ENCODE assay signal across 18 mouse cellular contexts in genomic region chr12:111447350-111447749, GRCm38 (mm10). TPM values are rescaled to one million over a fixed set of nuclear protein-coding genes. Genes with fewer than 3 reads are reported as not detected.
DNase-seq lines count a peak whose midpoint lies in the region; ATAC-seq and TF ChIP-seq lines count a peak whose summit lies in the region.
"Had no signal": no experiment of that assay in that cellular context is flagged by ENCODE, and none has a peak within 500 bp of the region (broad histone marks: within the 10 kb centered on the region; RNA-seq: fewer than 3 reads in every experiment).

No protein-coding gene starts in this region.

- WGBS in heart, embryonic 10.5 days = 28% methylated on average over 9 of the region's 9 CpGs
- 21% methylated on average over 9 of the region's 9 CpGs for WGBS in limb, embryonic 13.5 days
- 14% methylated on average over 9 of the region's 9 CpGs for WGBS in limb, embryonic 10.5 days

- no peak for DNase-seq in heart, embryonic 10.5 days (ENCODE audit: low spot score)
- DNase-seq in heart, postnatal 25 days (ENCODE audit: low spot score) = no peak
- DNase-seq in limb, embryonic 10.5 days (ENCODE audit: low spot score) = no peak
- peak; percentile 41 for DNase-seq in kidney, postnatal 10 days
- no peak for DNase-seq in adrenal gland, adult 2 months
- DNase-seq: B cell, adult 2 months; cerebellum, postnatal 10 days; heart, postnatal 14 days; midbrain, embryonic 14.5 days; right cerebral cortex, postnatal 14 days had no signal

- 0 out of 2 replicates have a peak overlapping the region, but pooled peaks have one; percentile 3 for H3K4me2 ChIP-seq in limb, embryonic 13.5 days (replicated peaks)
- H3K4me2 ChIP-seq: limb, embryonic 15.5 days; stomach, embryonic 15.5 days had no signal

- H3K36me3 ChIP-seq in heart, embryonic 10.5 days = peaks cover 11% of the 10 kb centered on the region
- H3K36me3 ChIP-seq in limb, embryonic 13.5 days = no peaks in the 10 kb centered on the region
- H3K36me3 ChIP-seq in limb, embryonic 10.5 days = no peaks in the 10 kb centered on the region
- H3K36me3 ChIP-seq: limb, embryonic 15.5 days; stomach, embryonic 15.5 days had no signal

- peaks cover 99% of the 10 kb centered on the region for H3K27me3 ChIP-seq in heart, embryonic 10.5 days (ENCODE audit: insufficient read depth, poor library complexity, severe bottlenecking)
- H3K27me3 ChIP-seq in limb, embryonic 13.5 days = peaks cover 100% of the 10 kb centered on the region
- peaks cover 100% of the 10 kb centered on the region for H3K27me3 ChIP-seq in limb, embryonic 10.5 days (ENCODE audit: low read depth, poor library complexity, severe bottlenecking)

- peak overlapping the region; percentile 25; the same call in 1 of the 2 replicates for H3K4me3 ChIP-seq in heart, embryonic 10.5 days
- no peak overlapping the region for H3K4me3 ChIP-seq in limb, embryonic 13.5 days
- H3K4me3 ChIP-seq in limb, embryonic 10.5 days = no peak overlapping the region
- no peak overlapping the region for H3K4me3 ChIP-seq in bone marrow macrophage, adult 2 months (ENCODE audit: insufficient read depth, low read length)
- H3K4me3 ChIP-seq: limb, embryonic 15.5 days; stomach, embryonic 15.5 days had no signal

- intact Hi-C loops in heart, postnatal 25 days (cut with DNase I) = no loop called here

- TF ChIP-seq POLR2A in bone marrow macrophage, adult 2 months (IDR thresholded peaks at IDR 0.05; ENCODE audit: borderline replicate concordance, low read depth, low read length) = no peak

- peaks cover 76% of the 10 kb centered on the region for H3K4me1 ChIP-seq in heart, embryonic 10.5 days
- peaks cover 59% of the 10 kb centered on the region for H3K4me1 ChIP-seq in limb, embryonic 13.5 days
- peaks cover 71% of the 10 kb centered on the region for H3K4me1 ChIP-seq in limb, embryonic 10.5 days
- H3K4me1 ChIP-seq in bone marrow macrophage, adult 2 months (ENCODE audit: control insufficient read depth, insufficient read depth, low read length) = peaks cover 59% of the 10 kb centered on the region

- no peak for TF ChIP-seq CTCF in bone marrow macrophage, adult 2 months (IDR thresholded peaks at IDR 0.05; ENCODE audit: low read depth, low read length)

- no peak overlapping the region for H3K9ac ChIP-seq in limb, embryonic 13.5 days
- H3K9ac ChIP-seq: limb, embryonic 15.5 days; stomach, embryonic 15.5 days had no signal

- no peak for ATAC-seq in limb, embryonic 13.5 days (ENCODE audit: low FRiP score, low read depth)
- no peak for ATAC-seq in activated CD4-positive, CD25-positive, alpha-beta regulatory T cell, adult 4 months
- ATAC-seq: forebrain, embryonic 16.5 days had no signal

- peak overlapping the region; percentile 52; the same call in 1 of the 2 replicates for H3K27ac ChIP-seq in heart, embryonic 10.5 days
- H3K27ac ChIP-seq in limb, embryonic 13.5 days = no peak overlapping the region
- no peak overlapping the region for H3K27ac ChIP-seq in limb, embryonic 10.5 days
- H3K27ac ChIP-seq in bone marrow macrophage, adult 2 months (ENCODE audit: insufficient read depth, low read depth, low read length) = peak overlapping the region; percentile 37
- H3K27ac ChIP-seq: limb, embryonic 15.5 days; stomach, embryonic 15.5 days had no signal

- H3K9me3 ChIP-seq in heart, embryonic 10.5 days = no peaks in the 10 kb centered on the region
- H3K9me3 ChIP-seq in limb, embryonic 13.5 days = no peaks in the 10 kb centered on the region
- no peaks in the 10 kb centered on the region for H3K9me3 ChIP-seq in limb, embryonic 10.5 days (replicated peaks)
- H3K9me3 ChIP-seq: limb, embryonic 15.5 days; stomach, embryonic 15.5 days had no signal

RNA-seq across cellular contexts. Expression of gene Tnfaip2, which starts 5.1 kb away (rescaled TPM):
- polyA plus RNA-seq in heart, embryonic 10.5 days (2016; fragmentation: Nextera tagmentation; extraction: Ambion mirVana) = 12.1 and 12.8 TPM in 2 replicates
- total RNA-seq in heart, postnatal 25 days (2021) = 10 to 100 TPM; 41.7 to 48.7 TPM
- polyA plus RNA-seq in limb, embryonic 13.5 days (2015; fragmentation: Nextera tagmentation; extraction: Ambion mirVana) = 7.4 and 7.8 TPM in 2 replicates
- polyA plus RNA-seq in limb, embryonic 10.5 days (2016; fragmentation: Nextera tagmentation; extraction: Ambion mirVana) = 4.3 and 6.0 TPM in 2 replicates
- 300 and 304 TPM in 2 replicates for polyA plus RNA-seq in bone marrow macrophage, adult 2 months (2012; ENCODE audit: insufficient read depth, insufficient read length, missing spikeins)
- not detected for polyA plus RNA-seq in activated CD4-positive, CD25-positive, alpha-beta regulatory T cell, adult 4 months (2017; shearing (Covaris generic))
- 10 to 100 TPM; 12.2 to 19.5 TPM for total RNA-seq in adrenal gland, adult 2 months (2021)
- polyA plus RNA-seq in adrenal gland, adult 2 months (2012; rRNA removed) = 15.8 and 22.7 TPM in 2 replicates

RNA-seq across cellular contexts. Expression of gene Exoc3l4, which starts 30.5 kb away (rescaled TPM):
- 14.5 and 14.6 TPM in 2 replicates for polyA plus RNA-seq in heart, embryonic 10.5 days (2016; fragmentation: Nextera tagmentation; extraction: Ambion mirVana)
- total RNA-seq in heart, postnatal 25 days (2021) = 1 to 10 TPM; 1.2 to 2.9 TPM
- polyA plus RNA-seq in limb, embryonic 13.5 days (2015; fragmentation: Nextera tagmentation; extraction: Ambion mirVana) = 6.6 and 6.9 TPM in 2 replicates
- polyA plus RNA-seq in limb, embryonic 10.5 days (2016; fragmentation: Nextera tagmentation; extraction: Ambion mirVana) = 5.1 and 6.5 TPM in 2 replicates
- 7.8 and 8.0 TPM in 2 replicates for polyA plus RNA-seq in bone marrow macrophage, adult 2 months (2012; ENCODE audit: insufficient read depth, insufficient read length, missing spikeins)
- not detected for polyA plus RNA-seq in activated CD4-positive, CD25-positive, alpha-beta regulatory T cell, adult 4 months (2017; shearing (Covaris generic))
- 1 to 10 TPM; 4.7 to 7.7 TPM for total RNA-seq in adrenal gland, adult 2 months (2021)
- 12.7 and 13.9 TPM in 2 replicates for polyA plus RNA-seq in adrenal gland, adult 2 months (2012; rRNA removed)

RNA-seq across cellular contexts. Expression of gene Gm266, which starts 38.3 kb away (rescaled TPM):
- 4.6 and 15.2 TPM in 2 replicates for polyA plus RNA-seq in heart, embryonic 10.5 days (2016; fragmentation: Nextera tagmentation; extraction: Ambion mirVana)
- total RNA-seq in heart, postnatal 25 days (2021) = under 1 TPM; 0.36 to 0.75 TPM
- polyA plus RNA-seq in limb, embryonic 13.5 days (2015; fragmentation: Nextera tagmentation; extraction: Ambion mirVana) = 9.0 and 9.1 TPM in 2 replicates
- polyA plus RNA-seq in limb, embryonic 10.5 days (2016; fragmentation: Nextera tagmentation; extraction: Ambion mirVana) = 11.4 and 13.7 TPM in 2 replicates
- not detected in 2 replicates for polyA plus RNA-seq in bone marrow macrophage, adult 2 months (2012; ENCODE audit: insufficient read depth, insufficient read length, missing spikeins)
- polyA plus RNA-seq in activated CD4-positive, CD25-positive, alpha-beta regulatory T cell, adult 4 months (2017; shearing (Covaris generic)) = not detected
- total RNA-seq in adrenal gland, adult 2 months (2021) = under 1 TPM in 1 of 2 experiments, not detected in 1; 0.23 TPM
- 0.10 and 1.2 TPM in 2 replicates for polyA plus RNA-seq in adrenal gland, adult 2 months (2012; rRNA removed)
- total RNA-seq: megakaryocyte progenitor cell, adult 5-6 weeks had no signal

RNA-seq across cellular contexts. Expression of gene Lbhd2, which starts 40.7 kb away (rescaled TPM):
- polyA plus RNA-seq in heart, embryonic 10.5 days (2016; fragmentation: Nextera tagmentation; extraction: Ambion mirVana) = 0.21 and 0.30 TPM in 2 replicates
- total RNA-seq in heart, postnatal 25 days (2021) = not detected
- polyA plus RNA-seq in limb, embryonic 13.5 days (2015; fragmentation: Nextera tagmentation; extraction: Ambion mirVana) = 9.5 and 13.8 TPM in 2 replicates
- polyA plus RNA-seq in limb, embryonic 10.5 days (2016; fragmentation: Nextera tagmentation; extraction: Ambion mirVana) = not detected in 2 replicates
- polyA plus RNA-seq in bone marrow macrophage, adult 2 months (2012; ENCODE audit: insufficient read depth, insufficient read length, missing spikeins) = not detected in 2 replicates
- polyA plus RNA-seq in activated CD4-positive, CD25-positive, alpha-beta regulatory T cell, adult 4 months (2017; shearing (Covaris generic)) = not detected
- under 1 TPM; 0.46 to 0.48 TPM for total RNA-seq in adrenal gland, adult 2 months (2021)
- polyA plus RNA-seq in adrenal gland, adult 2 months (2012; rRNA removed) = 0.17 and 0.30 TPM in 2 replicates
- total RNA-seq: gastrocnemius, adult 8-10 months; heart, postnatal 14 days had no signal

Comparison
In these comparisons a context has a peak if more than half of its experiments do, and no peak if none do; other contexts are left out.
1. H3K27ac ChIP-seq: peak in heart, embryonic 10.5 days (single experiment) and bone marrow macrophage, adult 2 months (single experiment); none in limb, embryonic 13.5 days (single experiment) and limb, embryonic 10.5 days (single experiment).
2. RNA of gene Tnfaip2, which starts 5.1 kb away (polyA plus RNA-seq): 300 to 304 TPM in bone marrow macrophage, adult 2 months; 15.8 to 22.7 TPM in adrenal gland, adult 2 months, 12.1 to 12.8 TPM in heart, embryonic 10.5 days, 7.4 to 7.8 TPM in limb, embryonic 13.5 days, 4.3 to 6.0 TPM in limb, embryonic 10.5 days and not detected in activated CD4-positive, CD25-positive, alpha-beta regulatory T cell, adult 4 months; every median in the first group is over 10 times any median in the second.